Mouse (Mus musculus) monocyte, adult 59 days (primary cell): ENCODE measurements around the gene Olfr1102. TPM values are rescaled to one million over a fixed set of nuclear protein-coding genes. Genes with fewer than 3 reads are reported as not detected.

ENCODE experiments used
- total RNA-seq, 2 experiments: library from RNA; stranded (reverse); gene quantifications; one replicate each; pipeline ENCODE4 v1.2.4; 2023

Gene Olfr1102
- not detected for total RNA-seq

GRCm38 (mm10) chr2:86998098-86998497 is at the start of gene Olfr1102:
Olfr1102 (plus strand) TSS chr2:86998398.

GRCm38 (mm10) chr2:86960593-86960992 is 37.6 kb upstream of the Olfr1102 start, which contains the start of gene Olfr1099:
Olfr1099 (minus strand) TSS chr2:86960693.

GRCm38 (mm10) chr2:86979854-86980253 is 18.3 kb upstream of the Olfr1102 start, which contains the start of gene Olfr1100:
Olfr1100 (minus strand) TSS chr2:86979954.

GRCm38 (mm10) chr2:86991121-86991520 is 7.1 kb upstream of the Olfr1102 start, which contains the start of gene Olfr1101:
Olfr1101 (minus strand) TSS chr2:86991221.

GRCm38 (mm10) chr2:87026980-87027379 is 28.8 kb downstream of the Olfr1102 start, which contains the start of gene Olfr1104:
Olfr1104 (minus strand) TSS chr2:87027080.

GRCm38 (mm10) chr2:87036431-87036830 is 38.2 kb downstream of the Olfr1102 start, which contains the start of gene Olfr1105:
Olfr1105 (minus strand) TSS chr2:87036531.

GRCm38 (mm10) chr2:87052173-87052572 is 54.0 kb downstream of the Olfr1102 start, which contains the start of gene Olfr1106:
Olfr1106 (minus strand) TSS chr2:87052273.

Other genes starting within 250 kb of the Olfr1102 start
- not detected for gene Olfr1090, start 239.4 kb upstream of the Olfr1102 start, total RNA-seq
- gene Olfr1093, start 215.9 kb upstream of the Olfr1102 start, total RNA-seq, result not detected
- gene Olfr141, start 188.4 kb upstream of the Olfr1102 start, total RNA-seq, result not detected
- gene Olfr1094, start 173.7 kb upstream of the Olfr1102 start, total RNA-seq, result not detected
- gene Olfr1095, start 146.7 kb upstream of the Olfr1102 start, total RNA-seq, result not detected
- gene Gm13723, start 123.6 kb upstream of the Olfr1102 start, total RNA-seq, result not detected
- gene Olfr1097, start 106.2 kb upstream of the Olfr1102 start, total RNA-seq, result not detected
- gene Olfr1098, start 73.9 kb upstream of the Olfr1102 start, total RNA-seq, result not detected
- gene Olfr1099, start 37.7 kb upstream of the Olfr1102 start, total RNA-seq, result not detected
- gene Olfr1100, start 18.4 kb upstream of the Olfr1102 start, total RNA-seq, result not detected
- not detected for gene Olfr1101, start 7.2 kb upstream of the Olfr1102 start, total RNA-seq
- gene Olfr1104, start 28.7 kb downstream of the Olfr1102 start, total RNA-seq, result not detected
- not detected for gene Olfr1105, start 38.1 kb downstream of the Olfr1102 start, total RNA-seq
- not detected for gene Olfr1106, start 53.9 kb downstream of the Olfr1102 start, total RNA-seq
- gene Olfr1107, start 77.4 kb downstream of the Olfr1102 start, total RNA-seq, result not detected
- not detected for gene Olfr1109, start 97.6 kb downstream of the Olfr1102 start, total RNA-seq
- gene Olfr259, start 116.2 kb downstream of the Olfr1102 start, total RNA-seq, result not detected
- not detected for gene Olfr1110, start 141.9 kb downstream of the Olfr1102 start, total RNA-seq
- gene Olfr1111, start 154.2 kb downstream of the Olfr1102 start, total RNA-seq, result not detected
- gene Olfr1112, start 189.4 kb downstream of the Olfr1102 start, total RNA-seq, result not detected
- not detected for gene Olfr1113, start 210.6 kb downstream of the Olfr1102 start, total RNA-seq
- gene Olfr1115, start 249.6 kb downstream of the Olfr1102 start, total RNA-seq, result not detected